Mouse (Mus musculus) brain, embryonic 18.5 days (tissue): ENCODE data around the gene Gm28043.
"Not testable (repeated sequence)": the region's sequence is repeated elsewhere in the genome, so short reads cannot be mapped to it uniquely, and the experiment has no call there.

Experiments
- DNase-seq: peaks from one replicate; pipeline ENCODE4 v3.0.0-alpha.2; 2012; ENCODE audit warnings: low read depth, low spot score

Gm28043 gene

DNA sequence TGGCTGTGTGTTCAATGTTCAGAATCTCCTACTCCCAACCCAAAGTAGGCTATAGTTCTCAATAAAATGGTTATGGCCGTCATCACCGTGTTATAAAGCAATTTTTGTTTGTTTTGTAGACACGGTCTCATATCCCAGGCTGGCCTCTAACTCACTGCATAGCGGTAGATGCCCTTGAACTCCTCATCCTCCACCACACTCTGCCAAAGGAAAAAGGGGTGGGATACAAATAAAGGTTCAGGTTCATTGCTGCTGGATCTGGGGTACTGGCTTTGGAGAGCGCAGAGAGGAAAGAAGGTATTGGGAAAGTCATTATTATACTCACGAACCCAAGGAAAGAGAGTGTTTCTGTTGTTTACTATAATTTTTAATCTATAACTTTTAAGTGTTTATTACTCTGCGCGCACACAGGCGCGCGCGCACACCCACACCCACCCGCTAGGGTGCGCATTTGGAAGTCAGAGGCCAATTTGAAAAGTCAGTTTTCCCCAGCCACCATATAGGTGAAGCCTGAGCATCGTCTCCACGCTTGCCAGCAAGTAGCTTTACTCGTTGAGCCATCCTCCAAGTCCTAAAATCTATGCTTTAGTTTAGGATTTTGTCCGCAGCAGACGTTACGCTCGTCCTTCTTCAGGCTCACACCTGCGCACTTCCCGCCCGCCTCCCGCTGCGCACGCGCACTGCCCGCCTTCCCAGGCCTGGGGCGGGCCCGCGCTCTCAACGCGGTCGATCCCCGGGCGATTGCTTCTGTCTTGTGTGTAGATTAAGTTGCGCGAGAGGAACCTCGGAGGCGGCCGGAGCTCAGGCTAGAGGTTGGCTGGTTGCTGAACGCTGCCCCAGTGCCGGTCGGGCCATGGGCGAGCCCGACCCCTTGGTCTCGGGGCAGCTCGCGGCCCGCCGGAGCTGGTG is at the start of gene Gm28043, which contains the start of gene Rnf8:
Gene Gm28043 (plus strand): TSS at position 762 of the 909 bp plus-strand sequence.
Gene Rnf8 (plus strand): TSS at position 676 of the 909 bp plus-strand sequence.
- DNase-seq, result peak; percentile 83

- no peak for DNase-seq
Measured at GRCm38 (mm10) chr17:29565521-29565920, 49.2 kb upstream of the Gm28043 start.

DNA sequence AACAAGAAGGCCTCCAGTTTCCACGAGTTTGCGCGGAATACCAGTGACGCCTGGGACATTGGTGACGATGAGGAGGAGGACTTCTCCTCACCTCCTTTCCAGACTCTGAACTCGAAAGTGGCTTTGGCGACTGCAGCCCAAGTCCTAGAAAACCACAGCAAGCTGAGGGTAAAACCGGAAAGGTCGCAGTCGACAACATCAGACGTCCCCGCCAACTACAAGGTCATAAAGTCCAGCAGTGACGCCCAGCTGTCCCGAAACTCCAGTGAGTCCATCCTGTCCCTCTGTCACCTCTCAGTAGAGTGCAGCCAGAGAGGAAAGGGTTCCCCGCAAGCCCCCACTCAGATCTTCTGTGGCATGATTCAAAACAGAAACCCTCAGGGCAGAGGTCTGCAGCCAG is 46.2 kb upstream of the Gm28043 start:
- DNase-seq, result no peak

DNA sequence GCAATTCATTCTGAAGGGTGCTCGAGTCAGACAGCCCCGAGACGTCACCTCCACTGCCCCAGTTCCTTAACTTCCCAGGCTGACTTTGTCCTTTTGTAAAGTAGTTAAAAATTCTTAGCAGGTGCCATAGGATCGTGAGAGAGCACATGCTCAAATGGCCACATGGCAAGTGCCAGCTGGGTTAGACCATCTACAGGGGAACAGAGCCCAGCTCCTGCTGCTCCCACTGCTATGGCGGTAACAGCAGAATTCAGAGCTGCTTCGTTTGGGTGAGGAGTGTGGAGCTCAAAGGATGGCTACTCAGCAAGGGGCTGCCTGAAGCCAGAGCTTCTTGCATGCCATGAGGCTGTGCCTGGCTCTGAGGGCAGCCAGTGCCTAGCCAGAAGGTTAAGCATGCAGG is 44.8 kb upstream of the Gm28043 start:
- DNase-seq, result no peak

GRCm38 (mm10) chr17:29579579-29580126 is 35.0 kb upstream of the Gm28043 start:
- no peak for DNase-seq

- DNase-seq, result no peak
Measured at GRCm38 (mm10) chr17:29583569-29583968, 31.1 kb upstream of the Gm28043 start.

GRCm38 (mm10) chr17:29584306-29584705 is 30.4 kb upstream of the Gm28043 start:
- no peak for DNase-seq

- no peak for DNase-seq
Measured at GRCm38 (mm10) chr17:29584737-29585136, 29.9 kb upstream of the Gm28043 start.

DNA sequence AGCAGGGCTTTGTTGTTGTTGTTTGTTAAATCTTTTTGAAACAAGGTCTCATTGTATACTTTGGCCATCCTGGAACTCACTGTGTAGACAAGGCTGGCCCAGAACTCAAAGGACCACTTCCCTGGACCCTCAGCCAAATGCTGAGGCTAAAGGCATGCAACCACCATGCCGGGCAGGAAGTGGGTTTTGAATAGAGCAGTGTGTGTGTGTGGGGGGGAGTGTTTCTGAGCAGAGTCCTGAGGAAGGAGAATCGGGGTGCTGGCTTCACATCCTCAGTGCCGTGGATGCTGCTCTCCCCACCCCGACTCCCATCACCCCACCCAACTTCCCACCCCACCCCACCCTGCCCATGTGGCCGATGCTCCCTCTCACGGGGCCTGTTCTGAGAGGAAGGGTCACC is 29.2 kb upstream of the Gm28043 start:
- DNase-seq, result no peak

DNA sequence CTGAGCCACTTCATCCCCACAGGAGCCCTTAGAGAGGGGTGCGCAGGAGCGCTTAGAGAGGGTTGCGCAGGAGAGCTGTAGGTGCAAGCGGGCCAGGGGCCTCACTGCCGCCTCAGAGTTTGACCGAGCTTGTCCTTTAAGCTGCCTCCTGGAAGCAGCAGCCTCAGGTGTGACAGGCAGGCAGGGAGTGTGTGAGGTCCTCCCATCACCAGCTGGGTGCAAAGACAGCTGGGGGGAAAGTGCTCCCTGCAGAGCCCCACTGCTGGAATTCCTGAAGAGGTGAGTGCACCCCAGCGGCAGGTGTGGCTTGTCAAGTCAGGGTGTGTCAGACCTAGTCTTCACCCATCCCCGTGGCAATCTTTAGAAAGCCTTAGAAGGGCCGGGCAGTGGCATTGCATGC is 27.8 kb upstream of the Gm28043 start:
- DNase-seq, result no peak

GRCm38 (mm10) chr17:29589221-29589898 is 25.3 kb upstream of the Gm28043 start:
- no peak for DNase-seq

DNA sequence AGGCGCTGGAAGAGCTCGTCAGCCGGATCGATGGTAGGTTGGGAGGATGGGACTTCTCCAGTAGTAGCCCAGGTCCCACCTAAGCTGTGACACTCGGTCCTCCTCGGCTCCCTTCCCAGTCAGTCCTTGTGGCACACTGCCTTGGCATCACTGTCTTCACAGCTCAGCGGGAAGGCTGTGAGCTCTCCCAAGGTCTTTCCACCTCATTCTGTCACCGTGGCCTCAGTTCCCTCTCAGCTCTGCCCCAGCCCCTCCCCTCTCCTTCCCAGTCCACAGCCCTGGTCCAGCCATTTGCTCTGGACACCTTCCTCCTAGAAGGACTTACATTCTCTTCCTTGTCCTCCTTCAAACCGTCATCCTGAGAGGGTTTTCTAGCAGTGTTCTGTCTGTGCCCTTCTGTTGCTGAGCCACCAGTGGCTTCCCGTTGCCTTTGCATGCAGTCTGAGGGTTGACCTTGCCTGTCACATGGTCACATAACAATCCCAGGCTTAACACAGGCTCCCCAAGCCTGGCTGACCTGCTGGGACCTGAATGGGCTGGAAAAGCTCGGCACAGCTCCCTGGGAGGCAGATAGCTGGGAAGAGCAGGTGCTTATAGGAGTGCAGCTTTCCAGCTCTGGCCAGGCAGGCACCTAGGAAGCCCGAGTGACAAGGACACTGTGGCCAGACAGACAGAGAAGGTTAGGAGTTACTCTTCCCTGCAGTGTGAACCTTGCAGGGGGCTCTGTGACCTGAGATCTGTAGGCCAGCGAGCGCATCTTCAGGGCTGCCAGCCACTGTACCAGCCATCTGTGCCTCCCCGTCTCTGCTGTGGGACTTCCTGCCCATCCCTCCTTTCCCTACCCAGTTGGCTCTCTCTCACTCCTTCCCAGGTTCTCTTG is 18.5 kb upstream of the Gm28043 start:
- no peak for DNase-seq

- no peak for DNase-seq
Measured at GRCm38 (mm10) chr17:29596771-29597132, 17.9 kb upstream of the Gm28043 start.

GRCm38 (mm10) chr17:29599051-29599450 is 15.6 kb upstream of the Gm28043 start:
- DNase-seq, result no peak

- DNase-seq, result no peak
Measured at GRCm38 (mm10) chr17:29599537-29599936, 15.1 kb upstream of the Gm28043 start.

DNA sequence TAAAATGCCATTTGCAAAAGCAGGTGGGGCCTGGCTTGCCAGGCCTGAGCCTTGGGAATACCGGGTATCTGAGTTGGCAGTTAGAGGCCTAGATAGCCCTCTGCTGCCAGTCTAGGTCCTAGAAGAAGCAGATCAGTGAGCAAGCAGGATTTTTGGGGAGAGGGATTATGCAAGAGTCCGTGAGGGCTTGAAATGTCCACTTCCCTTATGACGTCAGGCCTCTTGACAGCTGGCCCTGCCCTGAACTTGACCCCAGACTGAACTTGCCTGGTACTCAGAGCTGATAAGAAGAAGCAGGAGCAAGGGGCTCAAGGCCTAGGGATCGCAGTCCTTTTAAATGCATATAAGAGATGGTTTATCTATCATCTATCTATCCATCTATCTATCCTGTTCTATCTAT is 13.3 kb upstream of the Gm28043 start:
- no peak for DNase-seq

DNA sequence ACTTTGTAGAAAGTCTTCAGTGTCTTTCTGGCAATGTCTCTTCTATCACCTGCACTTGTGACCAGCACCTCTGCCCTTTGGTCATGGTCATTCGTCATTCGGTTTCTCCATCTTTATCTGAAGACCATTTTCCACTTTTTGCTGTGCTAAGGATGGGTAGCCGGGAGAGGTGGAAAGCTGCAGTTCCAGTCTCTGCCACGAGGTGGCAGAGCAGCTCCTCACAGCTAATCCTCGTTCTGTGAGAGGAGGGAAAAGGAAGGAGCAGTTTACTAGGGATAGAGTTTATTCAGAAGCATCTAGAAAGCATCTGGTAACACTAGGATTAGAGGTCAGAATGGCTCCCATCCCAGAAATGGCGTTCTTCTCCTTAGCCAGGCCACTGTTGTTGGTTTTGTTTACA is 11.4 kb upstream of the Gm28043 start:
- no peak for DNase-seq

- DNase-seq, result not testable (repeated sequence)
Measured at GRCm38 (mm10) chr17:29613453-29613852, 1.2 kb upstream of the Gm28043 start.

GRCm38 (mm10) chr17:29615024-29615551 is 412 bp downstream of the Gm28043 start:
- DNase-seq, result no peak

DNA sequence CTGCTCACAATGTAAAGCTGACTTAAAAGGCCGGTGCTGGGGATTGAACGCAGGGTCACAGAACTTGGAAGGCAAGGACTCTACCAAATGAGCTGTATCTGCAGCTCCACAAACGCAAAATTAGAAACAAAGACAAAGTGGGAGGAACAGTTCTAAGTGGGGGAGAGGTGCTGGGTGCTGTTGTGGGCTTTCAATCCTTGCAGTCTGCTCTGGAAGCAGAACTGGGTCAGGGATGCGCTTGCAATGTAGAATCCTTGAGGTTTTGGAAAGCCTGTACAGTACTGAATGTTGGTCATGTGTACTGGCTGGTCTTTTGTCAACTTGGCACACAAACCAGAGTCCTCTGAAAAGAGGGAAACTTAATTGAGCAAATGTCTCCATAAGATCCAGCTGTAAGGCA is 940 bp downstream of the Gm28043 start:
- no peak for DNase-seq

GRCm38 (mm10) chr17:29619231-29619630 is 4.6 kb downstream of the Gm28043 start:
- no peak for DNase-seq
